Mouse (Mus musculus): ENCODE results near the gene Acsl1.

The Acsl1 gene

GRCm38 (mm10) chr8:46470792-46471781 is at the start of gene Acsl1:
Acsl1 (plus strand) TSS chr8:46471037.
- peak; percentile 99 for DNase-seq

- no peak for DNase-seq
These were observed 49.3 kb upstream of the Acsl1 start for GRCm38 (mm10) chr8:46421515-46421914.

- no peak for DNase-seq
These were observed 42.9 kb upstream of the Acsl1 start for GRCm38 (mm10) chr8:46427940-46428339.

GRCm38 (mm10) chr8:46429871-46430270 is 41.0 kb upstream of the Acsl1 start:
- DNase-seq = no peak

GRCm38 (mm10) chr8:46431921-46432320 is 38.9 kb upstream of the Acsl1 start:
- DNase-seq = no peak

- no peak for DNase-seq
These were observed 38.3 kb upstream of the Acsl1 start for GRCm38 (mm10) chr8:46432581-46432980.

GRCm38 (mm10) chr8:46433656-46434055 is 37.2 kb upstream of the Acsl1 start:
- no peak for DNase-seq

GRCm38 (mm10) chr8:46438491-46438890 is 32.3 kb upstream of the Acsl1 start:
- no peak for DNase-seq

GRCm38 (mm10) chr8:46445964-46446915 is 24.6 kb upstream of the Acsl1 start:
- DNase-seq = no peak

GRCm38 (mm10) chr8:46447334-46447733 is 23.5 kb upstream of the Acsl1 start:
- DNase-seq = no peak

GRCm38 (mm10) chr8:46448606-46449005 is 22.2 kb upstream of the Acsl1 start:
- no peak for DNase-seq

- DNase-seq = no peak
These were observed 21.8 kb upstream of the Acsl1 start for GRCm38 (mm10) chr8:46449063-46449462.

- DNase-seq = no peak
These were observed 21.1 kb upstream of the Acsl1 start for GRCm38 (mm10) chr8:46449723-46450251.

- DNase-seq = no peak
These were observed 12.5 kb upstream of the Acsl1 start for GRCm38 (mm10) chr8:46458215-46458811.

GRCm38 (mm10) chr8:46468400-46468799 is 2.4 kb upstream of the Acsl1 start:
- DNase-seq = no peak

GRCm38 (mm10) chr8:46469071-46469769 is 1.6 kb upstream of the Acsl1 start:
- no peak for DNase-seq

- DNase-seq = peak; percentile 11
These were observed 596 bp upstream of the Acsl1 start for GRCm38 (mm10) chr8:46470091-46470791.

- DNase-seq = no peak
These were observed 1.2 kb downstream of the Acsl1 start for GRCm38 (mm10) chr8:46471926-46472485.

GRCm38 (mm10) chr8:46474120-46474519 is 3.3 kb downstream of the Acsl1 start:
- no peak for DNase-seq

- no peak for DNase-seq
These were observed 3.8 kb downstream of the Acsl1 start for GRCm38 (mm10) chr8:46474634-46475033.

- no peak for DNase-seq
These were observed 4.6 kb downstream of the Acsl1 start for GRCm38 (mm10) chr8:46475404-46475803.
